ENCODE assay signal across 22 mouse cellular contexts in the genomic region with DNA sequence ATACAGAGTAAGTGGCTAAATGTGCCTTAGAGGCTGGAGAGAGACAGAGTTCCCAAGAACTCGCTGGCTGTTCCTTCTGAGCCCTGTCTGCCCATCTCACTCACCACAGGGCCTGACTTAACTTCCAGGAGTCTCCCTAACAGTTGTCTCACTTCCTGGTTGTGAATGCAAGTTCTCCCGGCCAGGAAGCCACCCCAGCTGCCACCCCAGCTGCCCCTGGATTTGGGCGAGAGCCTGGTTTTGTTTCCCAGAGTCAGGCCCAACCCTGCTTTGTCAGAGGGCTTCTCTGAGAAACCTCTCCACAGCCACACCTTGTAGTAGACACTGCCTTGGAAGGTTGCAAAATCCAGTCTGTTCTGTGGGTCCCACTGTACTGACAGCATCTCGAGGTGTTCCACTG.
"Had no signal": no experiment of that assay in that cellular context is flagged by ENCODE, and none has a peak within 500 bp of the region (broad histone marks: within the 10 kb centered on the region; RNA-seq: fewer than 3 reads in every experiment).

No protein-coding gene starts in this region.

- H3K4me1 ChIP-seq: liver, embryonic 13.5 days; liver, embryonic 15.5 days; lung, embryonic 15.5 days; megakaryocyte, embryonic 14.5 days had no signal

- DNase-seq: liver, embryonic 13.5 days; liver, postnatal 0 days; lung, adult 2 months; lung, postnatal 14 days; retina, postnatal 1 day; right cerebral cortex, adult 18-20 months; right cerebral cortex, postnatal 25 days; right cerebral cortex, postnatal 4 days; spleen, adult 18-20 months; thymus, adult 2 months; thymus, postnatal 25 days; thymus, postnatal 4 days had no signal

- H3K9me3 ChIP-seq: liver, embryonic 13.5 days; liver, embryonic 15.5 days; lung, embryonic 15.5 days; megakaryocyte, embryonic 14.5 days; midbrain, embryonic 12.5 days; midbrain, embryonic 15.5 days; neural tube, embryonic 13.5 days; neural tube, embryonic 15.5 days had no signal

- H3K27me3 ChIP-seq: liver, embryonic 13.5 days; liver, embryonic 15.5 days; lung, embryonic 15.5 days; midbrain, embryonic 12.5 days; midbrain, embryonic 15.5 days; neural tube, embryonic 13.5 days; neural tube, embryonic 15.5 days had no signal

- ATAC-seq: liver, postnatal 0 days; lung, postnatal 0 days; midbrain, embryonic 15.5 days had no signal

- H3K4me2 ChIP-seq: liver, embryonic 11.5 days; liver, embryonic 13.5 days; liver, embryonic 15.5 days; lung, embryonic 15.5 days; midbrain, embryonic 12.5 days; midbrain, embryonic 15.5 days; neural tube, embryonic 13.5 days; neural tube, embryonic 15.5 days had no signal

- H3K27ac ChIP-seq: liver, embryonic 13.5 days; liver, embryonic 15.5 days; lung, embryonic 15.5 days; macrophage; midbrain, embryonic 12.5 days; midbrain, embryonic 15.5 days; neural tube, embryonic 15.5 days had no signal

- H3K4me3 ChIP-seq: liver, embryonic 13.5 days; liver, embryonic 15.5 days; lung, embryonic 15.5 days; megakaryocyte, embryonic 14.5 days; midbrain, embryonic 12.5 days; midbrain, embryonic 15.5 days; neural tube, embryonic 13.5 days; neural tube, embryonic 15.5 days had no signal

- H3K36me3 ChIP-seq: liver, embryonic 13.5 days; liver, embryonic 15.5 days; lung, embryonic 15.5 days; midbrain, embryonic 12.5 days; midbrain, embryonic 15.5 days; neural tube, embryonic 13.5 days; neural tube, embryonic 15.5 days had no signal

- H3K9ac ChIP-seq: liver, embryonic 13.5 days; liver, embryonic 15.5 days; liver, postnatal 0 days; lung, embryonic 15.5 days; midbrain, embryonic 12.5 days; midbrain, embryonic 15.5 days; neural tube, embryonic 13.5 days; neural tube, embryonic 15.5 days had no signal
